Mouse (Mus musculus) skeletal muscle tissue, adult 2 months (tissue): ENCODE results near the gene Dock9.
A peak's percentile ranks its signal among the peaks of the same experiment; 100 is the strongest.

Experiments
- DNase-seq: peaks from one replicate; pipeline ENCODE4 v3.0.0-alpha.2; 2012; ENCODE audit warnings: low read depth, low spot score

Dock9 gene

DNA sequence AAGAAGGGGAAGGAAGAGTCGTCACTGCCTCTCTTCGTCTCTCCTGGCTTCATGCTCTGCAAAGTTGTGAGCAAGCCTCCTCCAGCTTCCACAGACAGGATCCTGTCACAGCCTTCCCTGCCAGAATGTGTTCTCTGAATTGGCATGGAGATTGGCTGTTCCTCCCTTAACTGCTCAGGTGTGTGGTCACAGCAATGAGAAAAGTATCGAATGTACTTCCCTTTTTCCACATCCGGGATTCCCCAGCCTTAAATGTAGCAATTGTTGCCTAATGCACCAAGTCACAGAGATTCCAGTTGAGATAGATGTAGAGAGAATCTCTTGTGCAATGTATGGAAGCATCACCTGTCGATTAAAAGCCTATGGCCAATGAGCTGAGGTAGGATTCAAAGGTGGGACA, 280.8 kb downstream of the Dock9 start:
- DNase-seq, result no peak

DNA sequence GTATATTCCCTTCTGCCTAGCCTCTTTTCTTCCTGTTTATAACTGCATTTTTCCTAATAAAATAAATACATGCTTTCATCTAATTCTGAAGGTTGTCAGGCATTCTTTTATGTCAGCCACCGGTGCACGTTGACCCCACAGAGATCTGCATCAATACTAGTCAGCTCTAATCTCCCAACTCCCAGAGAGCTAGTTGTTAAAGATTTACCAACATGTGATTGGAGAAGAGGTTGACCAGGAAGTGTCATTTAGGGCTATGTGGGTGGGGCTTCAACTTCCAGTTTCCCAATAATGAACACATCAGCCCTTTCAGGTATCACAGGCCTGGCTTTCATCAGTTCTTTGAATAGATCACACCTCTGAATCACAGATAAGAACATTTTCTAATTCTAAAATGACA, 288.7 kb downstream of the Dock9 start:
- no peak for DNase-seq

DNA sequence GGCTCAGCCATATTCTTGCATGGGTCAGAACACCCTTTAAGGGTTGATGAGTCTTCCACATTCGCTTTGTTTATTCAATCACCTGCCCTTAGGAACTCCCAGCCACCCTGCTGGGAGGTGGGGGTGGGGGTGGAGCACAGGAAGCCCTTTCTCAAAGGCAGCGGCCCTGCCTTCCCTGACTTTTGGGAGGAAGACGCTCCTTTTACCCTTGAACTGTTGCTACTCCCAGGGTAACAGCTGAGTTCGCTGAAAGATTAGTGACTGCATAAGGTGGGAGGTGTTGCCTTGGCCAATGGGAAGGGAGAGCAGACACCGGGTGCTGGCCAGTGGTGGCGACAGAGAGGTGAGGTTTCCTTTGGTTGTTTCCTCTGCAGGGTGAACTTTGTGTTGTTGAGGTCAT, 291.3 kb downstream of the Dock9 start:
- no peak for DNase-seq

DNA sequence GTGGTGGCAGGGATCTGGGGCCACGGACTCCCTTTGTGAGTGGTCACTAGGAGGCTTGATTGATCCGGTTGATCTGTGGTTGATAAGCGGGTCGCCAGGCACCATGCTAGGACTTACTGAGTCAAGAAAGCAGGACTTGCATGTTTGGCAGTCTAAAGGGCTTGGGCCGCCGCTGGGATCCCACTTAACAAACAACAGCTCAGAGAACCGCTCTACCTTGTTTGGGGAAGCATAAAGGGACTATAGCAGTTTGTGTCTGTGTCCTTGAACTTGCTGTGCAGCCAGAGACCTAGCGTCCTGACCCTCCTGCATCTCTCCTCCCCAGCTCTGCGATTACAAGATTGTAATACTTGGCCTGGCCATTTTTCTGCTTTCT, 292.2 kb downstream of the Dock9 start:
- no peak for DNase-seq

DNA sequence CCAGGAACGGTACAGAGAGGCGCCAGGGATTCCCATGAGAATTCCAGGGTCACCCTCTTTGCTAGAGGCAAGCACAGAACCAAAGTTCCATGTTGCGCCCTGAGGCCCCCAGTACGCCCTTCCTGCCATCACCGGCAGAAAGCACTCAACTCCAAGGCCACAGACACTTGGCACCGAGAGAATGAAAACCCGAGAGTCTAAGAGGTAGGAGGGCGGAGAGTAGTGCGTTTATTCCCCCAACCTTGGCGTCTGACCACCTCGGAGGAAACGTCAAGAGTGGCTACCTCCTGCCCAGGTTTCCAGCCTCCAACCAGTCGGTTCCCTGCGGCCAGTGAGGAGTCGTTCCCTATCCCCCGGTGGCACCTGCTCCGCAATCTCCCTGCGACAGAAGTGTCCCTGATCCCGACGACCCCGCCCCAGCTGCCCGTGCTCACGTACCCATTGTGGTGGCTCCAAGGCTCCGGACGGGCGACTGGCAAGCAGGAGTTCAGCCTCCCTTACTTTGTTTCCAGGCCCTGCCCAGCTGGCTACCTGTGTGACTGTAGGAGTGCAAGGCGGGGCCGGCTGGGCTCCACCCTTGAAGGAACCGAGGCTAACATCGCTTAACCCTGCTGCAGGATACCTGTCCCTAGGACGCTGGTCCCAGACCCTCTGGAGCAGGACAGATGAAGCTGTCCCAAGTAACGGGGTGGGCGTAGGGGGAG, 292.7 kb downstream of the Dock9 start, which contains the start of gene Slc15a1:
Gene Slc15a1 (minus strand): TSS at position 472 of the 704 bp plus-strand sequence.
- DNase-seq, result no peak

DNA sequence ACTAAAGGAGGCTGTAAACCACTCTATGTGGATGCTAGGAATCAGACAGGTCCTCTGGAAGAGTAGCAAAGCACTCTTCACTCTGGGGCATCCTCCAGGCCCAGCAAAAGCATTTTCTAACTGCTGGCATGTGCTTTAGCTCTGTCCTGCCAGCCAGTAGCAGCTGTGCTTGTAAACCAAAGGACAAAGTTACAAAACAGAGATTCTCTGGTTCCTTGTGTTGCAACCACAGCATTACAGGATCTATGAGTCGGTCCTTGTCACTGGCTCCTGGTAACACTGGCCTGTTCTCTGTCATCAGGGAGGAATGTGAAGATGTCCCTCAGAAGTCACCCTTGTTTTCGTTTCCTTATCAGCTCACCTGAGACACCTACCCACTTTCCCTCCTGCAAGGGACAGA, 297.1 kb downstream of the Dock9 start:
- DNase-seq, result no peak

DNA sequence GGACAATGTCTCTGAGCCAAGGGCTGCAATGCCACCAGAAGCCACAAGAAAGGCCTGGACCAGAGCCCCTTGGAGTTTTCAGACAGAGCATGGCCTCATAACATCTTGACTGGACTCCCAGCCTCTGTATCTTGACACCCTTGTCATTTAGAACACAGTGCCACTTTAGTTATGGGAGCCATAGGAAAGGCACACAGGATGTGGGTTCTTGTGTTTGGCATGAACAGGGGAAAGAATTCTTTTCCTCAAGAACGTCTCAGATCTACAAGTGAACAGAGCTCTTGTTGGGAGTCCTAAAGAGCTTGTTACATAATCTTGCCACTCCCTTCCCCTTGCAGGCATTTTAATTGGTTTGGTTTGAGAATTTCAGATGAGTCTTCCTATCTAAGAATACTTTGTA, 297.9 kb downstream of the Dock9 start:
- no peak for DNase-seq

DNA sequence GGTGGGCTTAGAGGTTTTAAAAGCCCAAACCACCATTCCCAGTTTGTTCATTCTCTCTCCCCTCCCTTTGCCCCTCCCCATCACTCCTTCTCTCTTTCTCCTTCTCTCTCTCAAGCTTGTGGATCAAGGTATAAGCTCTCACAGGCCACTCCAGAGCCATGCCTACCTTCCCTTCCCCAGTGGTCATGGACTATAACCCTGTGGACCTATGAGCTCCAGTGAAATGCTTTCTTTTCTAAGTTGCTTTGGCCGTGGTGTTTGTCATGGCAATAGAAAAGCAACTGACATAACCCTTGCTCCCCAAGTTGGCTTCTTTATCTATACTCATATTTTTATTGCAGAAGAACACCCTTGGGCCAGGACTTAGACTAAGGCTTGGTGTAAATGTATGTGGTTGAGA, 299.8 kb downstream of the Dock9 start:
- no peak for DNase-seq

DNA sequence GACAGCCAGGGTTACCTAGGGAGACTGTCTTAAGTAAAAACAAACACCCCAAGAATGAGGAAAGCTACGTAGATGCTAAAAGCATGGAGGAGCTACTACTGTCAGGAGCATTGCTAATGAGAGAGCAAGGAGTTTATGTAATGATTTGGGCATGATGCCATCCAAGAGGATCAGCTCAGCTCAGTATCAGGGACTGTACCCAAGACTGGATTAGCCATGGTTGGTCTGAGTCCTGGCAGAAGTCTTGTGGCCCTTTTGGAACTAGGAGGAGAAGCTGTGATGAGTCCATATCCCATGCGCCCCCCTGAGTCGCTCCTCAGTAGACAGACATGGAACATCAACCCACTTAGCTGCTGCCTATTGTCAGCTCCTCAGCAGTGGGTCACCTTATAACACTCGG, 301.9 kb downstream of the Dock9 start:
- DNase-seq, result peak; percentile 9

DNA sequence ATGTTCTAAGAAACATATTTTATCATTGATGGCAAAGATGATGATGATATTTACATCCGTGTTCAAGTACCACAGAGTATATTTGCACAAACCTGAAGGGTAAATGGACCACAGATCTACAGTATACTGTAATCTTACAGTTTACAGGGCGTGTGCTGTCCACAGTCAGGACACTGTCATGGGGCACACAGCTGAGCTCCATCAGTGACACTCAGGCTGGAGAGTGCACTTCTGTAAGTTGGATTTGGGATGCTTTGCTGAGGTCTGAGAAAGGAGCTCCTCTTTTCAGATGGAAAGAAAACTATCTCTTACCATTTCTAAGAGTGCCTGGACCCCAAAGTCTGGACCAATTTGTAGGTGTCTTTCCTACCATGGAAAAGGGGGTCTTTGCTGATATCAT, 302.5 kb downstream of the Dock9 start:
- no peak for DNase-seq

DNA sequence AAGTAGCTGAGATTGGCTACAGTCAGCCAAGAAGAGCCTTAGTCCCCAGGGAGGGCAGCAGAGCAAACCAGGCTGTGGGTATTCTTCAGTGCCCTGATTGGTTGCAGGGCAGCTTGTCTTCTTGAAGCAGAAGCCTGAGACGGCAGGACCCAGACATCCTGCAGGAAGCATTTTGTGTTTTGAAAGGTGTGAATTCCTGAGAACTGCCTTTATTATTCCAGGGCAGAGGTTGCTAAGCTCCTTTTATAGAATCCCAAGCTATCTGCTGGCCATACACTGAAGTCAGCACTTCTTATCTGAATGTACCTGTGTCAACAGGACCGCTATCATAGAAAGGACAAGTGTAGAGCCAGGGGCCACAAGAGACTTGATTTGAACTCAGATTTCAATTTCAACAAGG, 303.4 kb downstream of the Dock9 start:
- no peak for DNase-seq

DNA sequence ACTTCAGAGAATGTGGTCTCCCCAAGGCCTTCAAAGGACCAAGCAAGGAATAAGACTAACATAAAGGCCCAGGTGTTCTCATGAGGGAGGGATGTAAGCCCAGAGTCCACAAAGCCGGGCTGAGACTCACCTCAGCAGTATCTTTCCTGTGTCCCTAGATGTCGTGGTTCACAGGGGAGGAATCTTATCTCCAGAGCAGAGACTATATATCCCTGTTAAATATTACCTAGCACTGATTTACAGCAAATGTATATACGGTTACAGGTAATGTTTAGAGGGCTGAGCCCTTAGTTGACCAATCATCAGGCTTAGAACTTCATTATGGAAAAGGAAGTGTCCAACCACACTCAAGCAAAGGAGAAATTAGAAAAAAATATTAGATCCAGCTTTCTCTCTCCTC, 303.9 kb downstream of the Dock9 start:
- no peak for DNase-seq

DNA sequence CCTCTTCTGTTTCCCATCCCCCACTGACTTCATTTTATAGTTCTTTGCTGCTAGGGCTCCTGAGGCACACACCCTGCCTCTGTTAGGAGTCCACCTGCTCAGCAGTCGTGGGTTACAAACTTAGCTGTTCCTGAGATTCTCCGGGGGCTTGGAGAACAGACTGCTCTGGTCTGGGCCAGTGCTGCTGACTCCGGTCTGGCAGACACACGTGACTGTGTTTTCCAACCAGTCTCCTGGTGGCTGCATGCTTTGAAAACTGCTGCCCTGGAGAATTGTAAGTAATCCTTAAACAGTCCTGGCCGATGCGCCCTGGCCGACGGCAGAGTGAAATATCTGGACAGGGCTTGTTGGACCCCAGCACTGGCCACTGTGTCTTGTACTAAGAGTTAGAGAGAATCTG, 305.3 kb downstream of the Dock9 start:
- peak; percentile 14 for DNase-seq
